Mouse (Mus musculus): Measurements from ENCODE around the gene Mios. TPM values are rescaled to one million over a fixed set of nuclear protein-coding genes. Genes with fewer than 3 reads are reported as not detected.

Mios gene
- polyA plus RNA-seq, 1 experiment from 2014 or later: 26.2 TPM

Other genes with a start within 250 kb of the Mios start
- 1.1 and 1.3 TPM in 2 replicates for gene Col28a1, start 16.6 kb upstream of the Mios start, polyA plus RNA-seq (2014; fragmentation: Nextera tagmentation; extraction: Ambion mirVana)
- gene Rpa3, start 50.0 kb downstream of the Mios start, polyA plus RNA-seq (2014; fragmentation: Nextera tagmentation; extraction: Ambion mirVana): 133 and 137 TPM in 2 replicates
- 19.1 and 20.0 TPM in 2 replicates for gene Umad1, start 50.1 kb downstream of the Mios start, polyA plus RNA-seq (2014; fragmentation: Nextera tagmentation; extraction: Ambion mirVana)
- 8.2 and 8.3 TPM in 2 replicates for gene Gm45062, start 50.2 kb downstream of the Mios start, polyA plus RNA-seq (2014; fragmentation: Nextera tagmentation; extraction: Ambion mirVana)

All from embryonic facial prominence, embryonic 14.5 days (tissue).